Mouse (Mus musculus): ENCODE results near the gene Gspt1. TPM values are rescaled to one million over a fixed set of nuclear protein-coding genes. Genes with fewer than 3 reads are reported as not detected.
"Not testable (repeated sequence)": the region's sequence is repeated elsewhere in the genome, so short reads cannot be mapped to it uniquely, and the experiment has no call there.

The Gspt1 gene
- polyA plus RNA-seq (2014; fragmentation: Nextera tagmentation; extraction: Ambion mirVana) = 67.7 and 70.0 TPM in 2 replicates

GRCm38 (mm10) chr16:11253898-11254722, at the start of gene Gspt1:
TSS of gene Gspt1 (minus strand) at chr16:11254325.
- Histone ChIP-seq H3K4me1 (ENCODE audit: control insufficient read depth, insufficient read depth, low read length) (peaks cover 9% of the 10 kb centered on the region), H3K27me3 (ENCODE audit: control insufficient read depth, insufficient read depth, low read length) (no peaks in the 10 kb centered on the region), H3K4me2 (peak within 1 kb of the TSS; percentile 77), H3K4me3 (ENCODE audit: low read depth, low read length) (peak within 1 kb of the TSS; percentile 93), H3K9ac (ENCODE audit: low read depth, low read length) (peak within 1 kb of the TSS; percentile 96), H3K36me3 (ENCODE audit: control insufficient read depth, insufficient read depth, low read length) (no peaks in the 10 kb centered on the region; the same call in 1 of the 2 replicates), H3K9me3 (replicated peaks; ENCODE audit: control insufficient read depth, low read length) (no peaks in the 10 kb centered on the region), H3K27ac (ENCODE audit: low read depth, low read length) (peak within 1 kb of the TSS; percentile 90)
- under 1% methylated on average over 76 of the region's 76 CpGs for WGBS (ENCODE audit: insufficient replicate concordance)
- ATAC-seq (replicated peaks; ENCODE audit: insufficient number of reproducible peaks, low FRiP score, low TSS enrichment) = peak; percentile 93

GRCm38 (mm10) chr16:11303741-11304140, 49.6 kb upstream of the Gspt1 start:
- no peak overlapping the region for H3K9ac ChIP-seq (ENCODE audit: low read depth, low read length)
- no peak for ATAC-seq (replicated peaks; ENCODE audit: insufficient number of reproducible peaks, low FRiP score, low TSS enrichment)
- H3K4me2 ChIP-seq = no peak overlapping the region
- H3K9me3 ChIP-seq (replicated peaks; ENCODE audit: control insufficient read depth, low read length) = no peaks in the 10 kb centered on the region
- no peaks in the 10 kb centered on the region for H3K4me1 ChIP-seq (ENCODE audit: control insufficient read depth, insufficient read depth, low read length)
- H3K4me3 ChIP-seq (ENCODE audit: low read depth, low read length) = no peak overlapping the region
- H3K36me3 ChIP-seq (ENCODE audit: control insufficient read depth, insufficient read depth, low read length) = no peaks in the 10 kb centered on the region
- no peak overlapping the region for H3K27ac ChIP-seq (ENCODE audit: low read depth, low read length)
- H3K27me3 ChIP-seq (ENCODE audit: control insufficient read depth, insufficient read depth, low read length) = no peaks in the 10 kb centered on the region

- H3K27ac ChIP-seq (ENCODE audit: low read depth, low read length); H3K36me3 ChIP-seq (ENCODE audit: control insufficient read depth, insufficient read depth, low read length); H3K27me3 ChIP-seq (ENCODE audit: control insufficient read depth, insufficient read depth, low read length); H3K4me1 ChIP-seq (ENCODE audit: control insufficient read depth, insufficient read depth, low read length); ATAC-seq (replicated peaks; ENCODE audit: insufficient number of reproducible peaks, low FRiP score, low TSS enrichment); H3K9ac ChIP-seq (ENCODE audit: low read depth, low read length); H3K9me3 ChIP-seq (replicated peaks; ENCODE audit: control insufficient read depth, low read length); H3K4me2 ChIP-seq; H3K4me3 ChIP-seq (ENCODE audit: low read depth, low read length): not testable (repeated sequence)
- WGBS (ENCODE audit: insufficient replicate concordance) = 70% methylated on average over 1 of the region's 1 CpGs
Observed at GRCm38 (mm10) chr16:11297700-11298099, 43.6 kb upstream of the Gspt1 start.

- not testable (repeated sequence) for H3K4me3 ChIP-seq (ENCODE audit: low read depth, low read length); H3K27ac ChIP-seq (ENCODE audit: low read depth, low read length); H3K4me2 ChIP-seq; H3K27me3 ChIP-seq (ENCODE audit: control insufficient read depth, insufficient read depth, low read length); H3K9ac ChIP-seq (ENCODE audit: low read depth, low read length); ATAC-seq (replicated peaks; ENCODE audit: insufficient number of reproducible peaks, low FRiP score, low TSS enrichment); H3K4me1 ChIP-seq (ENCODE audit: control insufficient read depth, insufficient read depth, low read length); H3K36me3 ChIP-seq (ENCODE audit: control insufficient read depth, insufficient read depth, low read length); H3K9me3 ChIP-seq (replicated peaks; ENCODE audit: control insufficient read depth, low read length)
- 76% methylated on average over 4 of the region's 4 CpGs for WGBS (ENCODE audit: insufficient replicate concordance)
Observed at GRCm38 (mm10) chr16:11295583-11295982, 41.5 kb upstream of the Gspt1 start.

- not testable (repeated sequence) for H3K27ac ChIP-seq (ENCODE audit: low read depth, low read length); H3K4me2 ChIP-seq; ATAC-seq (replicated peaks; ENCODE audit: insufficient number of reproducible peaks, low FRiP score, low TSS enrichment); H3K4me1 ChIP-seq (ENCODE audit: control insufficient read depth, insufficient read depth, low read length); H3K27me3 ChIP-seq (ENCODE audit: control insufficient read depth, insufficient read depth, low read length); H3K9me3 ChIP-seq (replicated peaks; ENCODE audit: control insufficient read depth, low read length); H3K9ac ChIP-seq (ENCODE audit: low read depth, low read length); H3K4me3 ChIP-seq (ENCODE audit: low read depth, low read length); H3K36me3 ChIP-seq (ENCODE audit: control insufficient read depth, insufficient read depth, low read length)
- 89% methylated on average over 7 of the region's 8 CpGs for WGBS (ENCODE audit: insufficient replicate concordance)
Observed at GRCm38 (mm10) chr16:11288873-11289272, 34.7 kb upstream of the Gspt1 start.

GRCm38 (mm10) chr16:11285949-11286348, 31.8 kb upstream of the Gspt1 start:
- 80% methylated on average over 2 of the region's 2 CpGs for WGBS (ENCODE audit: insufficient replicate concordance)
- 0 out of 2 replicates have a peak, but pooled peaks cover 2% of the 10 kb centered on the region for H3K9me3 ChIP-seq (replicated peaks; ENCODE audit: control insufficient read depth, low read length)
- ATAC-seq (replicated peaks; ENCODE audit: insufficient number of reproducible peaks, low FRiP score, low TSS enrichment) = no peak
- no peaks in the 10 kb centered on the region for H3K27me3 ChIP-seq (ENCODE audit: control insufficient read depth, insufficient read depth, low read length)
- no peak overlapping the region for H3K4me2 ChIP-seq
- no peaks in the 10 kb centered on the region for H3K36me3 ChIP-seq (ENCODE audit: control insufficient read depth, insufficient read depth, low read length)
- H3K9ac ChIP-seq (ENCODE audit: low read depth, low read length) = no peak overlapping the region
- H3K27ac ChIP-seq (ENCODE audit: low read depth, low read length) = no peak overlapping the region
- no peak overlapping the region for H3K4me3 ChIP-seq (ENCODE audit: low read depth, low read length)
- H3K4me1 ChIP-seq (ENCODE audit: control insufficient read depth, insufficient read depth, low read length) = no peaks in the 10 kb centered on the region

GRCm38 (mm10) chr16:11284881-11285280, 30.8 kb upstream of the Gspt1 start:
- Histone ChIP-seq H3K9me3 (replicated peaks; ENCODE audit: control insufficient read depth, low read length) (0 out of 2 replicates have a peak, but pooled peaks cover under 1% of the 10 kb centered on the region), H3K4me2 (no peak overlapping the region), H3K4me3 (ENCODE audit: low read depth, low read length) (no peak overlapping the region), H3K36me3 (ENCODE audit: control insufficient read depth, insufficient read depth, low read length) (no peaks in the 10 kb centered on the region), H3K4me1 (ENCODE audit: control insufficient read depth, insufficient read depth, low read length) (no peaks in the 10 kb centered on the region), H3K27me3 (ENCODE audit: control insufficient read depth, insufficient read depth, low read length) (no peaks in the 10 kb centered on the region), H3K9ac (ENCODE audit: low read depth, low read length) (no peak overlapping the region), H3K27ac (ENCODE audit: low read depth, low read length) (no peak overlapping the region)
- 84% methylated on average over 2 of the region's 2 CpGs for WGBS (ENCODE audit: insufficient replicate concordance)
- ATAC-seq (replicated peaks; ENCODE audit: insufficient number of reproducible peaks, low FRiP score, low TSS enrichment) = no peak

- ATAC-seq (replicated peaks; ENCODE audit: insufficient number of reproducible peaks, low FRiP score, low TSS enrichment) = no peak
- Histone ChIP-seq H3K27me3 (ENCODE audit: control insufficient read depth, insufficient read depth, low read length) (no peaks in the 10 kb centered on the region), H3K4me1 (ENCODE audit: control insufficient read depth, insufficient read depth, low read length) (no peaks in the 10 kb centered on the region), H3K4me3 (ENCODE audit: low read depth, low read length) (no peak overlapping the region), H3K4me2 (no peak overlapping the region), H3K27ac (ENCODE audit: low read depth, low read length) (no peak overlapping the region), H3K9ac (ENCODE audit: low read depth, low read length) (no peak overlapping the region), H3K36me3 (ENCODE audit: control insufficient read depth, insufficient read depth, low read length) (no peaks in the 10 kb centered on the region), H3K9me3 (replicated peaks; ENCODE audit: control insufficient read depth, low read length) (no peaks in the 10 kb centered on the region)
- 65% methylated on average over 5 of the region's 5 CpGs for WGBS (ENCODE audit: insufficient replicate concordance)
Observed at GRCm38 (mm10) chr16:11282655-11283232, 28.6 kb upstream of the Gspt1 start.

All from heart, embryonic 11.5 days (tissue).